Mouse (Mus musculus) thymus, adult 2 months (tissue): ENCODE measurements around the gene Sstr3. TPM values are rescaled to one million over a fixed set of nuclear protein-coding genes. Genes with fewer than 3 reads are reported as not detected.

Source experiments
- DNase-seq: peaks from one replicate; pipeline ENCODE4 v3.0.0; 2021
- H3K27ac ChIP-seq: fragments of 200-500 bp; 2 replicates; pipeline ENCODE4 v1.5.1; 2012; ENCODE audit warnings: low read length, control low read depth; ENCODE audit not compliant: control insufficient read depth, insufficient read depth
- H3K27me3 ChIP-seq: fragments of 200-500 bp; 2 replicates; pipeline ENCODE4 v1.6.1; 2012; ENCODE audit warnings: mild to moderate bottlenecking, low read length, moderate library complexity, mixed read lengths; ENCODE audit not compliant: control insufficient read depth, insufficient read depth
- H3K36me3 ChIP-seq: fragments of 200-500 bp; 2 replicates; pipeline ENCODE4 v1.6.1; 2012; ENCODE audit warnings: mild to moderate bottlenecking, low read length, moderate library complexity; ENCODE audit not compliant: control insufficient read depth, insufficient read depth
- H3K4me1 ChIP-seq: fragments of 200-500 bp; replicated peaks from 2 replicates; pipeline ENCODE4 v1.6.1; 2012; ENCODE audit warnings: low read length; ENCODE audit not compliant: control insufficient read depth, insufficient read depth
- H3K4me3 ChIP-seq: fragments of 200-500 bp; 2 replicates; pipeline ENCODE4 v1.5.1; 2012; ENCODE audit warnings: mild to moderate bottlenecking, low read length, control low read depth, moderate library complexity; ENCODE audit not compliant: control insufficient read depth, insufficient read depth
- CTCF ChIP-seq: fragments of 200-500 bp; IDR thresholded peaks from 2 replicates; pipeline ENCODE4 v1.5.1; 2012; ENCODE audit warnings: mild to moderate bottlenecking, control low read depth, low read length, moderate library complexity, borderline replicate concordance; ENCODE audit not compliant: control insufficient read depth, poor library complexity, insufficient read depth; ENCODE audit errors: extremely low read depth
- POLR2A ChIP-seq: fragments of 200-500 bp; IDR thresholded peaks from 2 replicates; pipeline ENCODE4 v1.6.1; 2012; ENCODE audit warnings: mild to moderate bottlenecking, low read length, control low read depth, moderate library complexity; ENCODE audit not compliant: control insufficient read depth, poor library complexity, insufficient read depth; ENCODE audit errors: extremely low read depth
- WGBS: fragments of 180-500 bp; shearing (Covaris S2); methylation state at CpG from one replicate; pipeline ENCODE4 v1.1.7; 2018; 5-methylcytosine and 5-hydroxymethylcytosine counted together
- polyA plus RNA-seq: library from polyadenylated mRNA; depleted of rRNA; stranded (reverse); fragments of >200 nt; gene quantifications from 2 replicates; pipeline ENCODE4 v1.2.3, GENCODE M21; 2012

Sstr3 gene
- polyA plus RNA-seq, 1 experiment: 1.6 TPM

DNA sequence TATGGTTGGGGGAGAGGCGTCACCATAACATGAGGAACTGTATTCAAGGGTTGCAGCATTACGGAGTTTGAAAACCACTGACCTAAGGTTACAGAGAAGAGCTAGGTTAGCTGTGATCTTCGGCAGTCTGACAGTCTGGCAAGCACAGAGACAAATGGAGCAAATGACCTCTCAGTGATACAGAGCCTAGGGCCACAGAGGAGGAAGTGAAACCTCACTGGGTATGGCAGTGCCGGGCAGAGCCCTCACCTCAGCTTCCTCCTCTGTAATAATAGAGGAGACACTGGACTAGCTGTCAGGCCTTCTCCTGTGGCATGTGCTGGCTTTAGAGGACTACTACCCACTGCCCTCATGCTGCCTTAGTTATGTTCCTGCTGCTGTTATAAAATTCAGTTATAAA, 44.4 kb upstream of the Sstr3 start:
- TF ChIP-seq POLR2A: no peak
- no peak for TF ChIP-seq CTCF
- Histone ChIP-seq H3K4me1 (peaks cover 33% of the 10 kb centered on the region), H3K27me3 (no peaks in the 10 kb centered on the region), H3K27ac (no peak overlapping the region), H3K4me3 (no peak overlapping the region), H3K36me3 (no peaks in the 10 kb centered on the region)
- 68% methylated on average over 4 of the region's 4 CpGs for WGBS
- no peak for DNase-seq

DNA sequence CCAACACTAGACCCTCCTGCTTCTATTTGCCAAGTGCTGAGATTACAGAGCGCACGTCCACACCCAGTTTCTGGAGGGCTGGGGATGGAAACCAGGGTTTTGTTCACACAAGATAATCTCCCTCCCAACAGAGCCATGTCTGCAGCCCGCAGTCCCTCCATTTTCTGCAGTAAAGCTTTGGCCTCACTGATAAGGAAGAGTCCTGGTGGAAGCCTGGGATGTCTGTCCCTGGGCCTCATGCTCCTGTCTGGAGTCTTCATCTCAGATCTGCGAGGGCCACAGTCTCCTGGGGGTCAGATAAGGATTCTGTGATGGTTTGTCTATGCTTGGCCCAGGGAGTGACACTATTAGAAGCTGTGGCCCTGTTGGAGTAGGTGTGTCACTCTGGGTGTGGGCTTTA, 43.6 kb upstream of the Sstr3 start:
- TF ChIP-seq CTCF: no peak
- no peak for TF ChIP-seq POLR2A
- Histone ChIP-seq H3K27me3 (no peaks in the 10 kb centered on the region), H3K4me3 (no peak overlapping the region), H3K27ac (no peak overlapping the region), H3K4me1 (peaks cover 35% of the 10 kb centered on the region), H3K36me3 (no peaks in the 10 kb centered on the region)
- WGBS: 92% methylated on average over 4 of the region's 4 CpGs
- no peak for DNase-seq

DNA sequence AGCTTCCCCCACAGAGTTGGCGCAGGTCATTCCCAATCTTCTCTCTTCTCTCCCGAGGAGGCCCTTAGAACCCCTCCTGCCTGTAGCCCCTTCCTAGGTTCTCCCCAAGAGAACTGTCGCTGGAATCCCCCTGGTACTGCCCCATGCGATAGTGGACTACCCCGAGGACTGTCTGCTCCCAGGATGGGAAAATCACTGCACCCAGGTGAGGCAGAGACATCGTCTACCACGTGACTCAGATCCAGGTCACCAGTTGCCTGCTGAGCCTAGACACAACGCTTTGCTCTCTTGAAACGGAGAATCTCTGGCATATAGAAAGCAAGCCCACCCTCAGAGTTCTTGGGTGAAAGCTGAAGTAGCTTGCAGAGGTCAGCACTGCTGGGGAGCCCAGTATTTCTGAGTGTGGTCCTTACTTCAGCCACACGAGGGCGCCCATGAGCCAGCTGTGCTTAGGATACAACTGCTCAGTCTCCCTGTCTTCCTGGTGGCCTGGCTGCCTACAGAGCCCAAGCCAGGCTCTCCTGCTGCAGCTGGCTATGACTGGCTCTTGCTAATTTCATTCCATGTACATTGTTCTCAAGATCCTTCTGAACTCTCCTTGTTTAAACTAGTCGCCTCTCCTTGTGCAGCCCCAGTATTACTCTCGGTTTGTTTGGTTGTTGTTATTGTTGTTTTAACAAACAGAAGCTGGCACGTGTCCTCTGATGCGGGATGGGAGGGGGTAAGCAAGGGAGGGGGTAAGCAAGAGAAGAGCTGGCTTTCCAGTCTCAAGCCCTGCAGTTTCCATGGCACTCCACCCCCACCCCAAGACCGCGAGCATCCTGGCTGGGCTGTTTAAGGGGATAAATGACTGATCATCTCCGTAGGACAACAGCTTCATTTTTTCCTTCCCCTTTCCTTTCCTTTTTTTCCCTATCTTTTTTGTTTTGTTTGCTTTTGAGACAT, 42.8 kb upstream of the Sstr3 start:
- Histone ChIP-seq H3K36me3 (no peaks in the 10 kb centered on the region), H3K4me1 (peaks cover 28% of the 10 kb centered on the region), H3K27me3 (no peaks in the 10 kb centered on the region), H3K27ac (no peak overlapping the region), H3K4me3 (no peak overlapping the region)
- TF ChIP-seq POLR2A (no peak), CTCF (peak; percentile 87)
- 65% methylated on average over 18 of the region's 18 CpGs for WGBS
- DNase-seq: peak; percentile 86

DNA sequence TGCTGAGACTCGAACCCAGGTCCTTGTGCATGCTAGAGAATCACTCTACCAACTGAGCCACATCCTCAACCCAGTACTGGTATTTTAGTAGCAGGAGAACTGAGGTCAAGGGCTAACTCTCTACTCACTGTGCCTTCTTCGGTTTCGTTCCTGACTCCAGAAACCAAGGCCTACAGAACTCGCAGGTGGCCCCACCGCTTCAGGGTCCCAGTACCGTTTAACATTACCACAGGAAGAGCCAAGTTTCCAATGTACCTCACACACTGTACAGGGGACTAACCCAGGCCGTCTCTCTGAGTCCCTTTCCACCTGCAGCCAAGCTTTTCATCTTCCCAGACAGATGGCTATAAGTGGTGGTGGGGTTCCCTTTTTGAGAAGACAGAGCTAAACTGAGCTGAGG, 40.9 kb upstream of the Sstr3 start:
- TF ChIP-seq CTCF (no peak), POLR2A (no peak)
- no peaks in the 10 kb centered on the region for H3K36me3 ChIP-seq
- H3K27me3 ChIP-seq: no peaks in the 10 kb centered on the region
- DNase-seq: no peak
- peaks cover 20% of the 10 kb centered on the region for H3K4me1 ChIP-seq
- 23% methylated on average over 7 of the region's 7 CpGs for WGBS
- no peak overlapping the region for H3K27ac ChIP-seq
- H3K4me3 ChIP-seq: no peak overlapping the region

DNA sequence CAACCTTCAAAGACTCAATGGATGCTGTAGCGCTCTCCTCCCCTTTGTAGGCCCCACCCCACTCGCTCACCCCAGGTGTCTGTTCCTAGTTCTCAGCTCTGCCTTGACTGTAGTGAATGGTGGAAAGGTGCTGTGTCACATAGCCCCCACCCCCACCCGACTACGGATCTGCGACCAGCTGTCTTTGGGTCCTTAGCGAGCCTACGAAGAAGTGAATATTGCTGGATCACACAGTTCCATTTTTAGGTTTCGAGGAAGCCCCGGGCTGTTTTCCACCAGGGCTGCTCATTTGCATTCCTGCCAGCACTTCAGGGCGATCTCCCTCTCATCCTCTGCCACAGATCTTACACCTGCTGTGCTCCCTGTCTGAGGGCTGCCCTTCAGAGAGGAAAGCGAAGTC, 38.9 kb upstream of the Sstr3 start:
- WGBS: 28% methylated on average over 11 of the region's 11 CpGs
- Histone ChIP-seq H3K36me3 (no peaks in the 10 kb centered on the region), H3K4me3 (no peak overlapping the region), H3K4me1 (peaks cover 30% of the 10 kb centered on the region), H3K27ac (peak overlapping the region; percentile 15; the same call in 1 of the 2 replicates), H3K27me3 (no peaks in the 10 kb centered on the region)
- no peak for TF ChIP-seq POLR2A
- no peak for TF ChIP-seq CTCF
- no peak for DNase-seq

DNA sequence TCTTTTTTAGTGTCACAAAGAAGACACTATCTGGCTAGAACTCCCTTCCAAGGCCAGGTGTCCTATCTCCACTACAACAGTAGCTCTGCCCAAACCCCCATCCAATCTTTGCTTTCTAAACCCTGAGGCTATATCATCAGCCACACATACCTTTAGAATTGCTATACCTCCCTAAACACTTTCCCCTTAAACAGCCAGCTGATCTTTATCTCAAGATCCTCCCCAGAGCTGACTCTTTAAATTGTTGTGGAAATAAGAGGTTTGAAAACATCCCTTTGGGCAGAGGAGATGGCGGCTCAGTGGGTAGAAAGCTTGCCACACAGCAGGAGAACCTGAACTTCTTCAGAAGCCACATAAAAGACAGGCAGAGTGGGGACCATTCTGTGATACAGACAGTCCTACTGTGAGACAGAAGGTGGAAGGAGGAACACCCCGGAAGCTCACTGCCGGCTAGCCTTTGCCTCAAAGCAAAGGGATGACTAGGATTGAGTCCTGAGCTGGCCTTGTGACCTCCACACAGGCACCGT, 31.9 kb upstream of the Sstr3 start:
- H3K27me3 ChIP-seq: no peaks in the 10 kb centered on the region
- peaks cover 49% of the 10 kb centered on the region for H3K4me1 ChIP-seq
- no peak for TF ChIP-seq POLR2A
- no peak for TF ChIP-seq CTCF
- no peaks in the 10 kb centered on the region for H3K36me3 ChIP-seq
- DNase-seq: no peak
- 12% methylated on average over 4 of the region's 4 CpGs for WGBS
- no peak overlapping the region for H3K27ac ChIP-seq
- no peak overlapping the region for H3K4me3 ChIP-seq
